Mouse (Mus musculus) common myeloid progenitor, adult 5-6 weeks (primary cell): ENCODE results near the gene Elmo1. TPM values are rescaled to one million over a fixed set of nuclear protein-coding genes. Genes with fewer than 3 reads are reported as not detected.

ENCODE experiments used
- ATAC-seq: replicated peaks from 2 replicates; pipeline ENCODE4 v1.8.0; 2016; ENCODE audit warnings: low read depth, mild to moderate bottlenecking, moderate TSS enrichment, inconsistent platforms; ENCODE audit not compliant: poor library complexity, severe bottlenecking
- total RNA-seq: library from RNA; stranded (forward); fragments of 200-1000, 187-1606 nt; gene quantifications from 2 replicates; pipeline ENCODE4 v1.2.3, GENCODE M21; 2017

The Elmo1 gene
- total RNA-seq, 1 experiment from 2014 or later: 75.3 TPM

DNA sequence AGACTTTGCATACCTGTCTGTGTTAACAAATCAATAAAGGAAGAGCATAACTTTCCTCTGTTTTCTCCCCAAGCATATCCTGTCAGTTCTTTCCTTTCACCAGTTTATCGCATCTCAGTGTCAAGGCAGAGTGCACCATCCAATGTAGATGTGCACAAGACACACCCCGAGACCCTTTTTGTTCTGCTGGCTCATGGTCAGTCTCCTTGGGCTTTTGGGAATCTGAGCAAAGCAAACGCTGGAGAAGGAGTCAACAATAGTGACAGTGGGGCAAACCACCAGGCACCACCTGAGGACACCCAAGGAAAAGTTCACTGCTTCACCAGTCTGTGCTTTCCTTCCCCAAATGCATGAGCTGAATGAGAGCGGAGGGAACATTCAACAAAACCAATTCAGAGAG, 56.5 kb downstream of the Elmo1 start:
- ATAC-seq: no peak

GRCm38 (mm10) chr13:20147736-20148135, 57.3 kb downstream of the Elmo1 start:
- ATAC-seq: no peak

GRCm38 (mm10) chr13:20150130-20150835, 59.9 kb downstream of the Elmo1 start:
- peak; percentile 24; the same call in 1 of the 2 replicates for ATAC-seq

GRCm38 (mm10) chr13:20151302-20151978, 61.0 kb downstream of the Elmo1 start:
- peak; percentile 86 for ATAC-seq

GRCm38 (mm10) chr13:20157059-20157458, 66.7 kb downstream of the Elmo1 start:
- peak; percentile 61 for ATAC-seq

DNA sequence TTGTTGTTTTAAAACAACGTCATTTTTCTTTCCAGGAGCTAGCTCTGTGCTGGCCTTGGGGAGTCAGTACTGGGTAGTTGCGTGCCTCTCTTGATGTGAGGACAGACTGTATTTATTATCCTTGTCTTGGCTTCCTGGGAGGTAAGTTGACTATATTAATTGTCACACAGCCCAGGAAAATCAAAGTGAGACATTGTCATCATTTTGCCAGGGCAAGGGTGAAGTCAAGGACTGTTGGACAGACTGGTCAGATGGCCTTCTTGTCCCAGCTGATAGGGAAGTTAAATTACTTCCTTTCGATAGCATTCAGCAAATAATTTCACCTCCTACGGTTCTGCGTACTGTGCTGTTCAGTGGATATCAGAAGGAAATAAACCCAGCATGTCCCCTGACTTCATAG, 67.1 kb downstream of the Elmo1 start:
- ATAC-seq: 0 out of 2 replicates have a peak, but pooled peaks have one; percentile 24

- peak; percentile 83 for ATAC-seq
These were observed 73.1 kb downstream of the Elmo1 start for GRCm38 (mm10) chr13:20163339-20163954.

GRCm38 (mm10) chr13:20164837-20165236, 74.4 kb downstream of the Elmo1 start:
- no peak for ATAC-seq

DNA sequence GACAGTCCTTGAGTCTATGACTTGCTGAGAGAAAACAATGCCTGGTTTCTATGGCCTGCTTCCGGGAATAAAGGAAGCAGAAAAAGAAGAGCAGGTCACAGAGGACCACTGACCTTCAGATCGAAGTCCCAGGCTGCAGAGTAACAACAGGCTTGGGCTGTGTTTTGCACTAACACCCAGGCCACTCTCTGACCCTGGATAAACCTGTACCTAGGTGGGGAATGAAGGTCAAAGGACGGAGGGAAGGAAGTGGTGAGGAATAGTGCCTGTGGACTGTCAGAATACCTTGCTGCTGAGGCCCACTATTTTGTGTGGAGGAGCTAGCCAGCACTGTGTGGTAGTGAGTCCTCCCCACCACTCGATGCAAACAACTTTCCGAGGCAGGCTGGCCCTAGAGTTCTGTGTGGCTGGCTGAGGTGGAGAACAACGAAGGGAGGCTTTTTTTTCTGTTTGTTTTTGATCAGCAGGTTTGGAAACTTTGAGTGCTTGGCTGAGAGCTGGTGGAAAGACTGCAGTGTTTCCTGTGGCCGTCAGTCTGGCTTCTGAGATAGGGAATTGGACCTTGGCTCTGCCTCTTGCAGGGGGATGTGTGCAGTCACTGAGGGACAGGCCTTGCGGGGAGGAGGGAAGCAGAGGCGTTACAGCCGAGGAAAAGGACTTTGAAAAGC, 83.7 kb downstream of the Elmo1 start:
- ATAC-seq: peak; percentile 94

DNA sequence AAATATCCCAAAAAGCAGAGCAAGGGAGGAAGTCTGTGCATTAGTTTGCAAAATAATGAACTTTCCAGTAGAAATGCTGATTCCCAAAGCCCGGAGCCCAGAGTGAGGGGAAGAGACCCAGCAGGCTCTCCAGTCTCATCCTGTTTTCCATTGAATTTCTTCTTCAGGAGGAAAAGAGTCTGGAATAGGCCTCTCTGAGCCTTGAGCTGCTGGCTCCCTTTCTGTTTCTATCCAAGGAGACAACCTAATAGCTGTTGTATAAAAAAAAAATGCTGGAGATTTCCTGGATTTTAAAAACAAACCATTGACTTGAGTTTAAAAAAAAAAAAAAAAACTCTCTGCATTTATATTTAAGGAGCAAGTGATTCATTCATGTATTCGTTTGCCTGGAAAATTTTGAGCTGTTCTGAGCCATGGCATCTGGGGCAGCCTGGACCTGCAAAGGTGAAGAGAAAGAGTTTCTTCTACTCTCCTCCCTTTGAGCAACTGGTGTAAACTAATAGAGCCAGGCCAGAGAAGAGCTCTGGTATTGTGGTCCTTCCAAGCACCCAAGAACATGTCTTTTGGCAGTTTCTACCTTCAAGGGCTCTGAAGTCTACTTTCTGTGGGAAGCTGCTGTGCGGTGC, 84.4 kb downstream of the Elmo1 start:
- ATAC-seq: no peak

DNA sequence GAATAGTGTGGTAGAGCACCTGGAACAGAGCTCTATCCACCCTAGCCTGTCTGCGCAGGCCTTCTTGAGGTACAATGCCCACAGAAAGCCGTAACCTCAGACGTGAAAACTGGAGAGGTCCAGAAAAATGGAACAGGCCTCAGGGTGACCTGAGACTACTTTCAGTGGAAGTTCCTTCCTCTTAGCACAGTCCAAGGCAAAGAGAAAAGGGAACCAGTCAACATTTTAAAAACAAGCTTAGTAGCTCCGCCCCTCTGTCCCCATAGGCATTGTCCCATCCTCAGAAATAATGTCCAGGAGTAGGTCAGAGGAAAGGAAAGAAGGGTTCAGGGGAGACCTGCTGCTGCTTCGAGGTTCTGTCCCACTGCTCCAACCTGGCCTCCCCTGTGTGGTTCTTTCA, 90.3 kb downstream of the Elmo1 start:
- ATAC-seq: peak; percentile 3; the same call in 1 of the 2 replicates

DNA sequence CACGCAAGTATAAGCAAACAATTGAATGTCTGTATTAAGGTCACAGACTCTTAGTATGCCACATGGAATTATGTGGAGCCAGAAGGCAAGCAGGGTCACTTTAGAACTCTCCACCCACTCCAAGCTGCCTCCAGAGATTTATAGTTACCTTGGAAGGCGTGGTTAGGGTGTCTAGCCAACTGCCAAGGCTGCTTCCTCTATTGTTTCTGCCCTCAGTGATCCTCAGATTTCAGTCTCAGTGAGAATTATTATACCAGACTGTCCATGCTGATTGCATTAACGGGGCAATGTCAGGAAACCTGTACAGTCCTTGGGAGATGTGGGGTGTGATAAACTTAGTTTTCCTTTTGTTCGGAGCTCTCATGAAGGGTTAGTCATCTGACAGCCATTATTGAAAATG, 90.9 kb downstream of the Elmo1 start:
- ATAC-seq: peak; percentile 22

DNA sequence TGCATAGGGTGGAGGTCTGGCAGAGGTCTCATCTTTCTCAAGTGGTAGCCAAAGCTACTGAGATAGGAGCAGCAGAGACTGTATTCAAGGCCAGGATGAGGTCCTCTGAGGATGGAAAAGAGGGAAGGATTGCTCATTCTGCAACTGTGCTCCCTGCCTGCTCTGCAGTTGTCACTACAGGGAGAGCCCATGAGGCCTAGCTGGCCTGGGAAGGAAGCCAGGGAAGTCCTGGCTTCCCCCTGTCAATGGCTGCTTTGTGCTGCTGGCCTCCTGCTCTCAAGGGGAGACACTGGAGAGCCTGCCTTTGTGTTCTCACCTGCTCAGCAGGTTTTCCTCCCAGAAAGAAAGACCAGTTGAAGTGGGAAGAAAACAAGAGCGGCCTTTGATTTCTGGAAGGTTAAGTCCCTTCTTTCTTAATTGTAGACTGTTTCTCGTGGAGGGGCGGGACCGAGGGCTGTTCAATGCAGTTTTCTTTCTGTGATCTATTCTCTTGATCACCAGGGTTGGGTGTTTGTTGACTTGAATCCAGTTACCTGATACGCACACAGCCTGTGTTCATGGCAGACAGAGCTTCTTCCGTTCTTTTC, 91.9 kb downstream of the Elmo1 start:
- no peak for ATAC-seq

GRCm38 (mm10) chr13:20183512-20184238, 93.3 kb downstream of the Elmo1 start:
- ATAC-seq: peak; percentile 55

DNA sequence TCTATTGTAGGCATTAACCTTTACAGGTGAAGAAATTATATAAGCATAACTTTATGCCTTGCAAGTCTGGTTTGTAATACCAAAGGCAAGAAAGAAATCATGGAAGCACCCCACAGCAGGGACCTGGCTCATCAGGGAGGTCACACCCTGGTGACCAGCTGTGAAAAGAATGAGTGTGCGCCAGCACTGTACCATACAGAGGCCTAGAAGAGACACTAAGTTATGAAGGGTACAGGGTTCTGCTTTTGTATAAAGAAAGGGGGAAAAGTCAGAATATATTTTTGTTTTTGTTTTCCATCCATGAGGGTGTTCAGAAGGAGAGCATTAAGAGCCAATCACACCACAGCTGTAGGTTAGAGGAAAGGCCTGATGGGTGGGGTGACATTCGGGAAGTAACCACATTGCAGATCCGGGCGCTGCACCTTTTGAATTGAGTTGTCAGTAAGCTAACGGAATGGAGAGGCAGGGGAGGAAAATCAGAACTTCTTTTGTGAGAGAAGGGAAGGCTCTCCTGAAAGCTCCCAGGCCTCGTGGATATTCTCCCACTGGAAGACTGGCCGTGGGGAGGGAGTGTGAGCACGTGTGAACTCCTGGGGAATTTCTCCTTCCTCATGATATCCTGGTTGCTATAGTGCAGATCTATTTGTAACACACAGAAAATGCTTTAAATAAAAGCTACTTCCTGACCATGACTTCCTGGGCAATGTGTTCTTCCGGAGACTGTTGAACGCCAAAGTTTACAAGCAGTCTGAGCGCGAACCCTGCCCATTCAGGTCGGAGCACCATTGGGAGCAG, 94.0 kb downstream of the Elmo1 start:
- peak; percentile 10 for ATAC-seq

- ATAC-seq: peak; percentile 48
These were observed 94.8 kb downstream of the Elmo1 start for GRCm38 (mm10) chr13:20185034-20185846.

- no peak for ATAC-seq
These were observed 95.4 kb downstream of the Elmo1 start for GRCm38 (mm10) chr13:20185847-20186213.

DNA sequence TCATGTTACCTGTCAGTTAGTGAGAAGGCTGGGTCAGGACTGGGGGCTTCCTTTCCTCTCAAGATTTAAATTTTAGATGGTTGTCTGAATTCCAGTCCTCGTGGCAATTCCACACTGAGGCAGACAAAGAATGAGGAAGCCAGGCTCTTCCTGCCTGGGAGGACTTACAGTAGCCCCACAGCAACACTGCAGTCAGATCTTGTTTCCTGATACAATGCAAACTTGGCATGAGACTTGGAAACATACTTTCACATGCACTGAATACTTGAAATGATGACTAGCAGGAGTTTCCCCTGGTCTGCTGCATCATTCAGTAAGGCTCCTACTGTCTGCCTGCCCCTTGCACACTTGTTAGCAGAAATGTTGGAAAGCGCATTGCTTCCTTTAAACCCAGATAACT, 97.3 kb downstream of the Elmo1 start:
- 0 out of 2 replicates have a peak, but pooled peaks have one; percentile 12 for ATAC-seq
